Mouse (Mus musculus): ENCODE results near the gene Tbc1d22a. TPM values are rescaled to one million over a fixed set of nuclear protein-coding genes. Genes with fewer than 3 reads are reported as not detected.

Tbc1d22a gene
- polyA plus RNA-seq, 1 experiment from 2014 or later = 6.2 TPM

DNA sequence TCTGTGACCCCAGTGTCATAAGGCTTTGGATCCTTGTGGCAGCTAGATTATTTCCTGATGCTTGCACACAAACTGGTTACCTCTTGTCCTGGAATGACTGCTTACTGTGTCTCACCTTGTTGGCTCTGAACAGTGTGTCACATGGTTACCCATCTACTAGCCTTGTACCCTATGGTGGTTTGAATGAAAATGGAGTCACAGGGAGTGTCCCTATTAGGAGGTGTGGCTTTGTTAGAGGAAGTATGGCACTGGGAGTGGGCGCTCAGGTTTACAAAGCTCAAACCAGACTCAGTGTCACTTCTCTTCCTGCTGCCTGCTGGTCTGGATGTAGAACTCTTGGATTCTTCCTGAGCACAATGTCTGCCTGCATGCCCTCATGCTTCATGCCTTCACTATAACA, 69.0 kb downstream of the Tbc1d22a start:
- no peak overlapping the region for H3K4me3 ChIP-seq (ENCODE audit: low read depth, low read length)
- WGBS = 90% methylated on average over 1 of the region's 1 CpGs
- no peak for DNase-seq (ENCODE audit: low spot score)
- H3K27me3 ChIP-seq (ENCODE audit: control insufficient read depth, insufficient read depth, low read length) = no peaks in the 10 kb centered on the region
- H3K9me3 ChIP-seq (replicated peaks; ENCODE audit: control insufficient read depth, low read length) = no peaks in the 10 kb centered on the region
- H3K9ac ChIP-seq (replicated peaks; ENCODE audit: low read length) = no peak overlapping the region
- H3K36me3 ChIP-seq (replicated peaks; ENCODE audit: control insufficient read depth, insufficient read depth, low read depth, low read length) = no peaks in the 10 kb centered on the region
- no peaks in the 10 kb centered on the region for H3K4me1 ChIP-seq (ENCODE audit: control insufficient read depth, insufficient read depth, low read length)
- ATAC-seq (replicated peaks; ENCODE audit: insufficient number of reproducible peaks, low FRiP score, low TSS enrichment, low read depth) = no peak
- H3K4me2 ChIP-seq (ENCODE audit: low read depth, low read length) = no peak overlapping the region
- H3K27ac ChIP-seq (replicated peaks; ENCODE audit: low read depth, low read length) = no peak overlapping the region

- no peak overlapping the region for H3K4me2 ChIP-seq (ENCODE audit: low read depth, low read length)
- H3K4me1 ChIP-seq (ENCODE audit: control insufficient read depth, insufficient read depth, low read length) = no peaks in the 10 kb centered on the region
- no peaks in the 10 kb centered on the region for H3K27me3 ChIP-seq (ENCODE audit: control insufficient read depth, insufficient read depth, low read length)
- H3K9me3 ChIP-seq (replicated peaks; ENCODE audit: control insufficient read depth, low read length) = no peaks in the 10 kb centered on the region
- 96% methylated on average over 2 of the region's 2 CpGs for WGBS
- no peak overlapping the region for H3K4me3 ChIP-seq (ENCODE audit: low read depth, low read length)
- no peak overlapping the region for H3K9ac ChIP-seq (replicated peaks; ENCODE audit: low read length)
- ATAC-seq (replicated peaks; ENCODE audit: insufficient number of reproducible peaks, low FRiP score, low TSS enrichment, low read depth) (no peak), DNase-seq (ENCODE audit: low spot score) (no peak)
- no peak overlapping the region for H3K27ac ChIP-seq (replicated peaks; ENCODE audit: low read depth, low read length)
- H3K36me3 ChIP-seq (replicated peaks; ENCODE audit: control insufficient read depth, insufficient read depth, low read depth, low read length) = no peaks in the 10 kb centered on the region
These were observed 71.0 kb downstream of the Tbc1d22a start for GRCm38 (mm10) chr15:86285296-86285695.

GRCm38 (mm10) chr15:86290074-86290473, 75.8 kb downstream of the Tbc1d22a start:
- H3K9ac ChIP-seq (replicated peaks; ENCODE audit: low read length) = no peak overlapping the region
- no peak overlapping the region for H3K4me3 ChIP-seq (ENCODE audit: low read depth, low read length)
- H3K27me3 ChIP-seq (ENCODE audit: control insufficient read depth, insufficient read depth, low read length) = no peaks in the 10 kb centered on the region
- no peaks in the 10 kb centered on the region for H3K9me3 ChIP-seq (replicated peaks; ENCODE audit: control insufficient read depth, low read length)
- H3K36me3 ChIP-seq (replicated peaks; ENCODE audit: control insufficient read depth, insufficient read depth, low read depth, low read length) = no peaks in the 10 kb centered on the region
- ATAC-seq (replicated peaks; ENCODE audit: insufficient number of reproducible peaks, low FRiP score, low TSS enrichment, low read depth) (no peak), DNase-seq (ENCODE audit: low spot score) (no peak)
- no peak overlapping the region for H3K4me2 ChIP-seq (ENCODE audit: low read depth, low read length)
- H3K27ac ChIP-seq (replicated peaks; ENCODE audit: low read depth, low read length) = no peak overlapping the region
- no peaks in the 10 kb centered on the region for H3K4me1 ChIP-seq (ENCODE audit: control insufficient read depth, insufficient read depth, low read length)
- 81% methylated on average over 3 of the region's 3 CpGs for WGBS

GRCm38 (mm10) chr15:86292288-86292687, 78.0 kb downstream of the Tbc1d22a start:
- Histone ChIP-seq H3K9ac (replicated peaks; ENCODE audit: low read length) (no peak overlapping the region), H3K9me3 (replicated peaks; ENCODE audit: control insufficient read depth, low read length) (no peaks in the 10 kb centered on the region), H3K27ac (replicated peaks; ENCODE audit: low read depth, low read length) (no peak overlapping the region), H3K4me1 (ENCODE audit: control insufficient read depth, insufficient read depth, low read length) (no peaks in the 10 kb centered on the region), H3K4me2 (ENCODE audit: low read depth, low read length) (no peak overlapping the region), H3K4me3 (ENCODE audit: low read depth, low read length) (no peak overlapping the region), H3K36me3 (replicated peaks; ENCODE audit: control insufficient read depth, insufficient read depth, low read depth, low read length) (no peaks in the 10 kb centered on the region), H3K27me3 (ENCODE audit: control insufficient read depth, insufficient read depth, low read length) (no peaks in the 10 kb centered on the region)
- ATAC-seq (replicated peaks; ENCODE audit: insufficient number of reproducible peaks, low FRiP score, low TSS enrichment, low read depth) (no peak), DNase-seq (ENCODE audit: low spot score) (no peak)
- 87% methylated on average over 6 of the region's 6 CpGs for WGBS

GRCm38 (mm10) chr15:86294426-86294825, 80.2 kb downstream of the Tbc1d22a start:
- no peak overlapping the region for H3K9ac ChIP-seq (replicated peaks; ENCODE audit: low read length)
- H3K4me3 ChIP-seq (ENCODE audit: low read depth, low read length) = no peak overlapping the region
- no peak overlapping the region for H3K27ac ChIP-seq (replicated peaks; ENCODE audit: low read depth, low read length)
- H3K4me1 ChIP-seq (ENCODE audit: control insufficient read depth, insufficient read depth, low read length) = no peaks in the 10 kb centered on the region
- no peaks in the 10 kb centered on the region for H3K9me3 ChIP-seq (replicated peaks; ENCODE audit: control insufficient read depth, low read length)
- DNase-seq (ENCODE audit: low spot score) = no peak
- no peak for ATAC-seq (replicated peaks; ENCODE audit: insufficient number of reproducible peaks, low FRiP score, low TSS enrichment, low read depth)
- no peaks in the 10 kb centered on the region for H3K27me3 ChIP-seq (ENCODE audit: control insufficient read depth, insufficient read depth, low read length)
- no peaks in the 10 kb centered on the region for H3K36me3 ChIP-seq (replicated peaks; ENCODE audit: control insufficient read depth, insufficient read depth, low read depth, low read length)
- no peak overlapping the region for H3K4me2 ChIP-seq (ENCODE audit: low read depth, low read length)
- WGBS = 92% methylated on average over 3 of the region's 3 CpGs

GRCm38 (mm10) chr15:86295722-86296288, 81.5 kb downstream of the Tbc1d22a start:
- Histone ChIP-seq H3K4me1 (ENCODE audit: control insufficient read depth, insufficient read depth, low read length) (no peaks in the 10 kb centered on the region), H3K27me3 (ENCODE audit: control insufficient read depth, insufficient read depth, low read length) (no peaks in the 10 kb centered on the region), H3K27ac (replicated peaks; ENCODE audit: low read depth, low read length) (no peak overlapping the region), H3K36me3 (replicated peaks; ENCODE audit: control insufficient read depth, insufficient read depth, low read depth, low read length) (no peaks in the 10 kb centered on the region), H3K4me2 (ENCODE audit: low read depth, low read length) (no peak overlapping the region), H3K9ac (replicated peaks; ENCODE audit: low read length) (no peak overlapping the region), H3K9me3 (replicated peaks; ENCODE audit: control insufficient read depth, low read length) (no peaks in the 10 kb centered on the region), H3K4me3 (ENCODE audit: low read depth, low read length) (no peak overlapping the region)
- ATAC-seq (replicated peaks; ENCODE audit: insufficient number of reproducible peaks, low FRiP score, low TSS enrichment, low read depth) = no peak
- WGBS = 80% methylated on average over 4 of the region's 4 CpGs
- no peak for DNase-seq (ENCODE audit: low spot score)

DNA sequence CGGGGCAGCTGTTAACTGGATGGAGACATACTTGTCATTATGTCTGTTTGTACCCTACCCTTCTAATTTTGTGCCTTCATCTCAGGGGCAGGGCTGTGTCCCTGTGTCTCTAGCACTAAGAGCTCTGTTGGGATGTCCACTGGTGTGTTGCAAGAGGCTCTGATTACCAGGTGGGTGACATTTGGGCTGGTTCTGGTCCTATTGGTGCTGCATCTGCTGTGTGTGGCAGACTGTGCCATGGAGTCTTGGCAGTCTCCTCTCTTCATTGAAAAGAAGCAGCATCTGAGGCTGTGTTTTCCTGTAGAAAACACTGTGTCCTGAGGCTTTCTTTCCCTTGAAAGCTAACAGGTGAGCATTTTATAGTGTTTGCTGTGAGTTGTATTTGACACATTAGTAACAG, 83.0 kb downstream of the Tbc1d22a start:
- no peaks in the 10 kb centered on the region for H3K4me1 ChIP-seq (ENCODE audit: control insufficient read depth, insufficient read depth, low read length)
- no peak overlapping the region for H3K4me3 ChIP-seq (ENCODE audit: low read depth, low read length)
- DNase-seq (ENCODE audit: low spot score) (no peak), ATAC-seq (replicated peaks; ENCODE audit: insufficient number of reproducible peaks, low FRiP score, low TSS enrichment, low read depth) (no peak)
- H3K36me3 ChIP-seq (replicated peaks; ENCODE audit: control insufficient read depth, insufficient read depth, low read depth, low read length) = no peaks in the 10 kb centered on the region
- no peak overlapping the region for H3K4me2 ChIP-seq (ENCODE audit: low read depth, low read length)
- H3K9ac ChIP-seq (replicated peaks; ENCODE audit: low read length) = no peak overlapping the region
- WGBS = 100% methylated on average over 1 of the region's 1 CpGs
- no peaks in the 10 kb centered on the region for H3K27me3 ChIP-seq (ENCODE audit: control insufficient read depth, insufficient read depth, low read length)
- no peaks in the 10 kb centered on the region for H3K9me3 ChIP-seq (replicated peaks; ENCODE audit: control insufficient read depth, low read length)
- H3K27ac ChIP-seq (replicated peaks; ENCODE audit: low read depth, low read length) = no peak overlapping the region

DNA sequence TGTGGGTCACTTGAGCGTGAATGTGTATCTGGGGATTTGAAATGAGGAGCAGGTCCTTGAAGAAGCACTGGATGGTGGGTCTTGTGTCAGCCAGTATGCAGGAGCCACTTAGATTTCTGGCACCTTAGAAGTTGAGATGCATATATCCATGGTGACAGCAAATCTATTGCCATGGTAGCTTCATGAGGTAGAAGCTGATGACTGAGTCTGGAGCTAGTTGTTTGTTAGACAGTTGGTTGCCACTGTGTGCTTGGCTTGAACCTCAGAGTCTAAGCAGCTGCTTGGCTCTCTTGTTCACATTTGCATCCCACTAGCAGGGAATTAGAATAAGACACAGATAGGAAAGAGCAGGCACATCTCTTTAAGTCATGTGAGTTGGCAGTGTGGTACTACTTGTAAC, 89.6 kb downstream of the Tbc1d22a start:
- Histone ChIP-seq H3K27me3 (ENCODE audit: control insufficient read depth, insufficient read depth, low read length) (no peaks in the 10 kb centered on the region), H3K27ac (replicated peaks; ENCODE audit: low read depth, low read length) (no peak overlapping the region), H3K9me3 (replicated peaks; ENCODE audit: control insufficient read depth, low read length) (no peaks in the 10 kb centered on the region), H3K4me2 (ENCODE audit: low read depth, low read length) (no peak overlapping the region), H3K9ac (replicated peaks; ENCODE audit: low read length) (no peak overlapping the region), H3K36me3 (replicated peaks; ENCODE audit: control insufficient read depth, insufficient read depth, low read depth, low read length) (no peaks in the 10 kb centered on the region), H3K4me1 (ENCODE audit: control insufficient read depth, insufficient read depth, low read length) (no peaks in the 10 kb centered on the region), H3K4me3 (ENCODE audit: low read depth, low read length) (no peak overlapping the region)
- no peak for ATAC-seq (replicated peaks; ENCODE audit: insufficient number of reproducible peaks, low FRiP score, low TSS enrichment, low read depth)
- no peak for DNase-seq (ENCODE audit: low spot score)
- 100% methylated on average over 1 of the region's 1 CpGs for WGBS
